Mouse (Mus musculus): ENCODE results near the gene Rab5b. TPM values are rescaled to one million over a fixed set of nuclear protein-coding genes. Genes with fewer than 3 reads are reported as not detected.
"Not testable (repeated sequence)": the region's sequence is repeated elsewhere in the genome, so short reads cannot be mapped to it uniquely, and the experiment has no call there.

Rab5b gene
- polyA plus RNA-seq, 1 experiment from 2014 or later: 71.6 TPM

- Histone ChIP-seq H3K4me3 (ENCODE audit: low read depth, low read length) (no peak overlapping the region), H3K27ac (replicated peaks; ENCODE audit: low read depth, low read length) (no peak overlapping the region), H3K36me3 (replicated peaks; ENCODE audit: control insufficient read depth, insufficient read depth, low read depth, low read length) (no peaks in the 10 kb centered on the region; the same call in 1 of the 2 replicates)
Observed at GRCm38 (mm10) chr10:128636561-128636960, 59.5 kb downstream of the Rab5b start.

GRCm38 (mm10) chr10:128635697-128636096 is 60.4 kb downstream of the Rab5b start:
- H3K27ac ChIP-seq (replicated peaks; ENCODE audit: low read depth, low read length): no peak overlapping the region
- H3K9ac ChIP-seq (replicated peaks; ENCODE audit: low read length): no peak overlapping the region
- no peak overlapping the region for H3K4me3 ChIP-seq (ENCODE audit: low read depth, low read length)
- H3K4me1 ChIP-seq (ENCODE audit: control insufficient read depth, insufficient read depth, low read length): peaks cover 3% of the 10 kb centered on the region; the same call in 1 of the 2 replicates
- DNase-seq (ENCODE audit: low spot score) (no peak), ATAC-seq (replicated peaks; ENCODE audit: insufficient number of reproducible peaks, low FRiP score, low TSS enrichment, low read depth) (no peak)
- H3K4me2 ChIP-seq (ENCODE audit: low read depth, low read length): no peak overlapping the region
- H3K36me3 ChIP-seq (replicated peaks; ENCODE audit: control insufficient read depth, insufficient read depth, low read depth, low read length): no peaks in the 10 kb centered on the region; the same call in 1 of the 2 replicates
- H3K9me3 ChIP-seq (replicated peaks; ENCODE audit: control insufficient read depth, low read length): no peaks in the 10 kb centered on the region
- WGBS: 94% methylated on average over 13 of the region's 13 CpGs
- no peaks in the 10 kb centered on the region for H3K27me3 ChIP-seq (ENCODE audit: control insufficient read depth, insufficient read depth, low read length)

More at GRCm38 (mm10) chr10:128636561-128636960, 59.5 kb downstream of the Rab5b start:
- H3K9me3 ChIP-seq (replicated peaks; ENCODE audit: control insufficient read depth, low read length): no peaks in the 10 kb centered on the region
- H3K9ac ChIP-seq (replicated peaks; ENCODE audit: low read length): no peak overlapping the region
- no peak overlapping the region for H3K4me2 ChIP-seq (ENCODE audit: low read depth, low read length)
- DNase-seq (ENCODE audit: low spot score) (no peak), ATAC-seq (replicated peaks; ENCODE audit: insufficient number of reproducible peaks, low FRiP score, low TSS enrichment, low read depth) (no peak)
- 47% methylated on average over 6 of the region's 6 CpGs for WGBS
- peaks cover 3% of the 10 kb centered on the region; the same call in 1 of the 2 replicates for H3K4me1 ChIP-seq (ENCODE audit: control insufficient read depth, insufficient read depth, low read length)
- no peaks in the 10 kb centered on the region for H3K27me3 ChIP-seq (ENCODE audit: control insufficient read depth, insufficient read depth, low read length)

GRCm38 (mm10) chr10:128631571-128631970 is 64.5 kb downstream of the Rab5b start:
- no peaks in the 10 kb centered on the region for H3K27me3 ChIP-seq (ENCODE audit: control insufficient read depth, insufficient read depth, low read length)
- H3K4me1 ChIP-seq (ENCODE audit: control insufficient read depth, insufficient read depth, low read length): no peaks in the 10 kb centered on the region
- 21% methylated on average over 6 of the region's 6 CpGs for WGBS
- H3K4me3 ChIP-seq (ENCODE audit: low read depth, low read length): no peak overlapping the region
- no peak for ATAC-seq (replicated peaks; ENCODE audit: insufficient number of reproducible peaks, low FRiP score, low TSS enrichment, low read depth)
- no peak overlapping the region for H3K27ac ChIP-seq (replicated peaks; ENCODE audit: low read depth, low read length)
- no peak overlapping the region for H3K9ac ChIP-seq (replicated peaks; ENCODE audit: low read length)
- DNase-seq (ENCODE audit: low spot score): no peak
- H3K36me3 ChIP-seq (replicated peaks; ENCODE audit: control insufficient read depth, insufficient read depth, low read depth, low read length): no peaks in the 10 kb centered on the region; the same call in 1 of the 2 replicates
- no peak overlapping the region for H3K4me2 ChIP-seq (ENCODE audit: low read depth, low read length)
- H3K9me3 ChIP-seq (replicated peaks; ENCODE audit: control insufficient read depth, low read length): no peaks in the 10 kb centered on the region

- not testable (repeated sequence) for H3K4me2 ChIP-seq (ENCODE audit: low read depth, low read length); DNase-seq (ENCODE audit: low spot score); H3K27me3 ChIP-seq (ENCODE audit: control insufficient read depth, insufficient read depth, low read length); H3K9ac ChIP-seq (replicated peaks; ENCODE audit: low read length); H3K9me3 ChIP-seq (replicated peaks; ENCODE audit: control insufficient read depth, low read length); ATAC-seq (replicated peaks; ENCODE audit: insufficient number of reproducible peaks, low FRiP score, low TSS enrichment, low read depth); H3K27ac ChIP-seq (replicated peaks; ENCODE audit: low read depth, low read length); H3K4me3 ChIP-seq (ENCODE audit: low read depth, low read length); H3K36me3 ChIP-seq (replicated peaks; ENCODE audit: control insufficient read depth, insufficient read depth, low read depth, low read length); H3K4me1 ChIP-seq (ENCODE audit: control insufficient read depth, insufficient read depth, low read length)
- WGBS: 85% methylated on average over 5 of the region's 5 CpGs
Observed at GRCm38 (mm10) chr10:128630306-128630705, 65.8 kb downstream of the Rab5b start.

- Histone ChIP-seq H3K9ac (replicated peaks; ENCODE audit: low read length) (no peak overlapping the region), H3K27me3 (ENCODE audit: control insufficient read depth, insufficient read depth, low read length) (no peaks in the 10 kb centered on the region), H3K27ac (replicated peaks; ENCODE audit: low read depth, low read length) (no peak overlapping the region), H3K4me1 (ENCODE audit: control insufficient read depth, insufficient read depth, low read length) (no peaks in the 10 kb centered on the region), H3K4me3 (ENCODE audit: low read depth, low read length) (no peak overlapping the region), H3K4me2 (ENCODE audit: low read depth, low read length) (no peak overlapping the region), H3K36me3 (replicated peaks; ENCODE audit: control insufficient read depth, insufficient read depth, low read depth, low read length) (no peaks in the 10 kb centered on the region; the same call in 1 of the 2 replicates), H3K9me3 (replicated peaks; ENCODE audit: control insufficient read depth, low read length) (no peaks in the 10 kb centered on the region)
- no peak for ATAC-seq (replicated peaks; ENCODE audit: insufficient number of reproducible peaks, low FRiP score, low TSS enrichment, low read depth)
- WGBS: 63% methylated on average over 2 of the region's 2 CpGs
- no peak for DNase-seq (ENCODE audit: low spot score)
Observed at GRCm38 (mm10) chr10:128629746-128630145, 66.3 kb downstream of the Rab5b start.

GRCm38 (mm10) chr10:128627398-128628317 is 68.4 kb downstream of the Rab5b start:
- Histone ChIP-seq H3K27me3 (ENCODE audit: control insufficient read depth, insufficient read depth, low read length) (no peaks in the 10 kb centered on the region), H3K4me1 (ENCODE audit: control insufficient read depth, insufficient read depth, low read length) (no peaks in the 10 kb centered on the region), H3K4me2 (ENCODE audit: low read depth, low read length) (no peak overlapping the region), H3K9me3 (replicated peaks; ENCODE audit: control insufficient read depth, low read length) (no peaks in the 10 kb centered on the region), H3K36me3 (replicated peaks; ENCODE audit: control insufficient read depth, insufficient read depth, low read depth, low read length) (peaks cover 8% of the 10 kb centered on the region), H3K4me3 (ENCODE audit: low read depth, low read length) (no peak overlapping the region), H3K9ac (replicated peaks; ENCODE audit: low read length) (no peak overlapping the region), H3K27ac (replicated peaks; ENCODE audit: low read depth, low read length) (no peak overlapping the region)
- no peak for DNase-seq (ENCODE audit: low spot score)
- no peak for ATAC-seq (replicated peaks; ENCODE audit: insufficient number of reproducible peaks, low FRiP score, low TSS enrichment, low read depth)
- WGBS: 79% methylated on average over 10 of the region's 10 CpGs

Other genes with a start within 250 kb of the Rab5b start
- gene Smarcc2, start 237.0 kb downstream of the Rab5b start, polyA plus RNA-seq (2014; fragmentation: Nextera tagmentation; extraction: Ambion mirVana): 103 and 109 TPM in 2 replicates
- 678 and 740 TPM in 2 replicates for gene Myl6, start 202.1 kb downstream of the Rab5b start, polyA plus RNA-seq (2014; fragmentation: Nextera tagmentation; extraction: Ambion mirVana)
- gene Myl6b, start 197.6 kb downstream of the Rab5b start, polyA plus RNA-seq (2014; fragmentation: Nextera tagmentation; extraction: Ambion mirVana): 2.3 and 2.9 TPM in 2 replicates
- 12.5 and 15.8 TPM in 2 replicates for gene Esyt1, start 170.4 kb downstream of the Rab5b start, polyA plus RNA-seq (2014; fragmentation: Nextera tagmentation; extraction: Ambion mirVana)
- gene Zc3h10, start 148.5 kb downstream of the Rab5b start, polyA plus RNA-seq (2014; fragmentation: Nextera tagmentation; extraction: Ambion mirVana): 13.6 and 15.0 TPM in 2 replicates
- gene Rpl41, start 147.0 kb downstream of the Rab5b start, polyA plus RNA-seq (2014; fragmentation: Nextera tagmentation; extraction: Ambion mirVana): 3,098 and 3,409 TPM in 2 replicates
- gene Pa2g4, start 130.3 kb downstream of the Rab5b start, polyA plus RNA-seq (2014; fragmentation: Nextera tagmentation; extraction: Ambion mirVana): 268 and 270 TPM in 2 replicates
- 10.2 and 10.6 TPM in 2 replicates for gene Erbb3, start 106.6 kb downstream of the Rab5b start, polyA plus RNA-seq (2014; fragmentation: Nextera tagmentation; extraction: Ambion mirVana)
- 765 and 782 TPM in 2 replicates for gene Rps26, start 69.5 kb downstream of the Rab5b start, polyA plus RNA-seq (2014; fragmentation: Nextera tagmentation; extraction: Ambion mirVana)
- 3.5 and 4.9 TPM in 2 replicates for gene Ikzf4, start 50.3 kb downstream of the Rab5b start, polyA plus RNA-seq (2014; fragmentation: Nextera tagmentation; extraction: Ambion mirVana)
- gene Suox, start 22.2 kb downstream of the Rab5b start, polyA plus RNA-seq (2014; fragmentation: Nextera tagmentation; extraction: Ambion mirVana): 12.2 and 15.1 TPM in 2 replicates
- 28.7 and 68.1 TPM in 2 replicates for gene Pmel, start 7.9 kb upstream of the Rab5b start, polyA plus RNA-seq (2014; fragmentation: Nextera tagmentation; extraction: Ambion mirVana)
- 135 and 146 TPM in 2 replicates for gene Cdk2, start 8.8 kb upstream of the Rab5b start, polyA plus RNA-seq (2014; fragmentation: Nextera tagmentation; extraction: Ambion mirVana)
- 5.9 and 8.0 TPM in 2 replicates for gene Dgka, start 48.6 kb upstream of the Rab5b start, polyA plus RNA-seq (2014; fragmentation: Nextera tagmentation; extraction: Ambion mirVana)
- gene Pym1, start 51.6 kb upstream of the Rab5b start, polyA plus RNA-seq (2014; fragmentation: Nextera tagmentation; extraction: Ambion mirVana): 45.9 TPM in 2 replicates
- 0.21 and 0.24 TPM in 2 replicates for gene Mmp19, start 94.6 kb upstream of the Rab5b start, polyA plus RNA-seq (2014; fragmentation: Nextera tagmentation; extraction: Ambion mirVana)
- gene Dnajc14, start 107.8 kb upstream of the Rab5b start, polyA plus RNA-seq (2014; fragmentation: Nextera tagmentation; extraction: Ambion mirVana): 33.8 and 35.0 TPM in 2 replicates
- gene Tmem198b, start 108.1 kb upstream of the Rab5b start, polyA plus RNA-seq (2014; fragmentation: Nextera tagmentation; extraction: Ambion mirVana): 14.2 and 14.8 TPM in 2 replicates
- 279 and 318 TPM in 2 replicates for gene Sarnp, start 121.1 kb upstream of the Rab5b start, polyA plus RNA-seq (2014; fragmentation: Nextera tagmentation; extraction: Ambion mirVana)
- gene Ormdl2, start 125.4 kb upstream of the Rab5b start, polyA plus RNA-seq (2014; fragmentation: Nextera tagmentation; extraction: Ambion mirVana): 47.7 and 48.0 TPM in 2 replicates
- 10.5 and 10.9 TPM in 2 replicates for gene Gdf11, start 195.5 kb upstream of the Rab5b start, polyA plus RNA-seq (2014; fragmentation: Nextera tagmentation; extraction: Ambion mirVana)
- gene Cd63, start 204.7 kb upstream of the Rab5b start, polyA plus RNA-seq (2014; fragmentation: Nextera tagmentation; extraction: Ambion mirVana): 324 and 334 TPM in 2 replicates
- gene Rdh5, start 226.6 kb upstream of the Rab5b start, polyA plus RNA-seq (2014; fragmentation: Nextera tagmentation; extraction: Ambion mirVana): 9.2 and 11.4 TPM in 2 replicates
- gene Bloc1s1, start 227.8 kb upstream of the Rab5b start, polyA plus RNA-seq (2014; fragmentation: Nextera tagmentation; extraction: Ambion mirVana): 196 and 213 TPM in 2 replicates
- 2.3 and 2.7 TPM in 2 replicates for gene Itga7, start 237.6 kb upstream of the Rab5b start, polyA plus RNA-seq (2014; fragmentation: Nextera tagmentation; extraction: Ambion mirVana)

Data from embryonic facial prominence, embryonic 11.5 days (tissue).